Mouse (Mus musculus) megakaryocyte, embryonic 14.5 days (primary cell): ENCODE data around the gene Hebp1. TPM values are rescaled to one million over a fixed set of nuclear protein-coding genes. Genes with fewer than 3 reads are reported as not detected.

ENCODE experiments used
- H3K27me3 ChIP-seq: replicated peaks from 2 replicates; pipeline ENCODE3; 2012; ENCODE audit warnings: inconsistent platforms
- H3K36me3 ChIP-seq: replicated peaks from 2 replicates; pipeline ENCODE3; 2012; ENCODE audit warnings: low read length, inconsistent platforms, mixed read lengths
- H3K4me1 ChIP-seq: 2 replicates; pipeline ENCODE4 v1.6.1; 2012; ENCODE audit warnings: inconsistent platforms
- H3K4me3 ChIP-seq: replicated peaks from 2 replicates; pipeline ENCODE3; 2012; ENCODE audit warnings: moderate library complexity, mild to moderate bottlenecking, inconsistent platforms
- H3K9me3 ChIP-seq: 2 replicates; pipeline ENCODE4 v1.6.1; 2012; ENCODE audit warnings: inconsistent platforms
- FLI1 ChIP-seq: IDR thresholded peaks from 2 replicates; pipeline ENCODE4 v1.6.1; 2012; ENCODE audit warnings: low read length, inconsistent platforms, mixed read lengths
- GATA1 ChIP-seq: IDR thresholded peaks from 3 replicates; pipeline ENCODE4 v1.6.1; 2012; ENCODE audit warnings: mixed read lengths, low read length, inconsistent platforms, borderline replicate concordance
- polyA plus RNA-seq: library from polyadenylated mRNA; stranded (reverse); fragments of >175 nt; gene quantifications from 2 replicates; pipeline ENCODE4 v1.2.3, GENCODE M21; 2012; ENCODE audit warnings: low replicate concordance; ENCODE audit not compliant: insufficient read depth

Gene Hebp1
- polyA plus RNA-seq, 1 experiment, result 3.9 TPM

DNA sequence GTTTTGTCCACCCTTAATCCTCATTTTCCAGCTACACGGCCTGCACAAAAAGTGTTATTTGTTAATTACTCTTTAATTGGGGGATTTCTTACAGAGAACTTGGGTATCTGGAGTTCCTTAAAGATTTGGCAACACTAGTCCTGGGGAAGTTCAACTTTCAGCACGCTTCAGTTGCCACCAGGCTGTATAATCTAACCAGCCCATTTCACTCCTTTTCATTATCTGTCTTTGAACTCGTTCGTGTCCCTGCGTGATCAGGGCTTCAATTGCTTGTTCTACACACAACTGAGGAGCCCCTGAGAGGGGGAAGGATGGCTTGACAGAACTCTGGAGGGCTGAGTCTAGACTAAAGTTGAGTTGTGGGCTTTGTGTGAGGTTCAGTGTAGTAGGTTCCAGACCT, 31.1 kb downstream of the Hebp1 start:
- no peak for TF ChIP-seq FLI1
- TF ChIP-seq GATA1, result no peak
- Histone ChIP-seq H3K4me1 (peaks cover 15% of the 10 kb centered on the region), H3K27me3 (peaks cover 9% of the 10 kb centered on the region), H3K36me3 (peaks cover 4% of the 10 kb centered on the region), H3K9me3 (no peaks in the 10 kb centered on the region), H3K4me3 (no peak overlapping the region)

DNA sequence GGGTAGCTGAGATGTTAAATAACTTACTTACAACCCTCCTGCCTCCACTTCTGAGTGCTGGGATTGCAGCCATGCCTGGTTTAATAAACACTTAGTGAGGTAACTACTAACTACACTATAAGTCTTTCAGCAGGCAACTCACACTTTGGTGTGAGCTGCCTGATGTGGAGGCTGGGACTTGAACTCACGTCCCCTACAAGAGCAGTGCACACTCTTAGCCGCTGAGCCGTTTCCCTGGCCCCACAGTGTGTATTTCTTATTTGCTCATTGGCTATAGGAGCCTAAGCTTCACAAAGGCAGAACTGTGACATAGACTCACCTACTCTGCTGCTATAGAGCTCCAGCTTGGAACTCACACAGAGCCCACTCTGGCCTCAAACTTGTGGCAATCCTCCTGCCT, 31.6 kb downstream of the Hebp1 start:
- H3K9me3 ChIP-seq, result no peaks in the 10 kb centered on the region
- H3K36me3 ChIP-seq, result peaks cover 4% of the 10 kb centered on the region
- peaks cover 15% of the 10 kb centered on the region for H3K4me1 ChIP-seq
- peaks cover 9% of the 10 kb centered on the region for H3K27me3 ChIP-seq
- no peak for TF ChIP-seq FLI1
- no peak for TF ChIP-seq GATA1
- H3K4me3 ChIP-seq, result no peak overlapping the region

DNA sequence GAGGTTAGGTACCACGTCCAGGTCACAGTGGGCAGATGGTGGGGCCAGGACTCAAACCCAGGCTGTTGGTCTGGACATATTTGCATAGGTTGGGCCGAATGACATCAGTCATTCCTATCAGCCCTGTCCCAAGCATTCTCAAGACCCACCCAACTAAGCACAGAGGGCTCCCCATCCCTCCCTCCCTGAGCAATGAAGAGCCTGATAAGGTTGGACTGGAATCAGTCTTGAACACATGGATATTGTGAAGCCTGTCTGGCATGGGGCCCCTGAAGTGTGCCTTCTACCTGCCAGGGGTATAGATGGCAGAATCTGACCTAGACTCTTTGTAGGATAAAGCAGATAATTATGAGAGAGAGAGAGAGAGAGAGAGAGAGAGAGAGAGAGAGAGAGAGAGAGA, 32.1 kb downstream of the Hebp1 start:
- no peak for TF ChIP-seq GATA1
- TF ChIP-seq FLI1, result no peak
- Histone ChIP-seq H3K4me1 (peaks cover 15% of the 10 kb centered on the region), H3K27me3 (peaks cover 9% of the 10 kb centered on the region), H3K36me3 (peaks cover 4% of the 10 kb centered on the region), H3K9me3 (no peaks in the 10 kb centered on the region), H3K4me3 (no peak overlapping the region)

DNA sequence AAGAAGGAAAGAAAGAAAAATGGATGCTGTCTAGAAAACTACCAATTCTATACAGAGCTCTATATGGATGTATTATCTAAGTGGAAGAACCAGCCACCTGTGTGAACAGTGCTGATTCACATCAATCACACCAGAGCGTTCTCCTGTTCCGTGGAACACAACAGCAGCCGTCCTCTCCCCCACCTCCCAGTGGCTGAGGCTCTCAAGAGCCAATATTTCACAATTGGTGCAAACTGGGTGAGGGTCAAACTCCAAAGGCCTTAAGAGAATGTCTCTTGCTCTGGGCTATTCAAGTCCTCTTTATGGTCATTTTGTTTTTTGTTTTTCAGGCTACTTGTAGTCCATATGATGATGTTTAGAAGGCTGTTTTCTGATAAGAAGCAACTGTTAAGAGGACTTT, 32.6 kb downstream of the Hebp1 start:
- Histone ChIP-seq H3K9me3 (no peaks in the 10 kb centered on the region), H3K4me3 (no peak overlapping the region), H3K4me1 (peaks cover 15% of the 10 kb centered on the region), H3K27me3 (peaks cover 9% of the 10 kb centered on the region), H3K36me3 (peaks cover 4% of the 10 kb centered on the region)
- no peak for TF ChIP-seq GATA1
- no peak for TF ChIP-seq FLI1

DNA sequence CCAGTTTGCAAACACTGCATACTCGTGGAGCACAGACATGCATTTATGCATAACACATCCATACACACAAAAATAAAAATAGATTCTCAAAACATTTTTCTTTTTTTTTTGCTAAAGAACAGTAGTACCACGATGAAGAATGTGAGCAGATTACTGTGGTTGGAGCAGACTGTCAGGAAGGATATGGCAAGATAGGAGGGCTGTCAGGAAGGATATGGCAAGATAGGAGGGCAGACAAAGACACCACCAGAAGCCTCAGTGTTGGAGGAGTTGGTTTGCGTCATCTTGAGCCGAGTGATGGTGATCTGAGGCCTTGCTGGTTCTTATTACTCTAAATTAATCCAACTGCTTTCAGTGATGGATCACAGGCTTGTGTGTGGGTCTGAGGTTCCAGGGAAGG, 35.0 kb downstream of the Hebp1 start:
- Histone ChIP-seq H3K36me3 (peaks cover 4% of the 10 kb centered on the region), H3K4me3 (no peak overlapping the region), H3K9me3 (no peaks in the 10 kb centered on the region), H3K27me3 (peaks cover 15% of the 10 kb centered on the region), H3K4me1 (peaks cover 12% of the 10 kb centered on the region)
- TF ChIP-seq GATA1 (no peak), FLI1 (no peak)

DNA sequence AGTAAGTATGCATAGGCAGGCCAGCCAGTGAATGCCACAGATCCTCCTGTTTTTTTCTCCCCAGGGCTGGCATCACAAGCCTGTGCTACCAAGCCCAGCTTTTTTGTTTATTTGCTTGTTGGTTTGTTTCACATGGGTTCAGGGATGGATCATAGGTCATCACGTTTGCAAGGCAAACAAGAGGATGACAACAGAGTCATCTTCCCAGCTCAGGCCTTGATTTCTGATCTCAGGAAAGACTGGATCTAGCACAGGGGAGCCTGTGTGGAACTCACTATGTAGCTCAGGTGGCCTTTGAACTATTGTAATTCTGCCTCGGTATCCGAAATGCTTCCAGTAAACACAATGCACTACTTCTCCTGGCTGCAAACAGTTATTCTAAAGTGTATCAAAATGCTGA, 35.5 kb downstream of the Hebp1 start:
- H3K9me3 ChIP-seq, result no peaks in the 10 kb centered on the region
- H3K4me3 ChIP-seq, result no peak overlapping the region
- peaks cover 9% of the 10 kb centered on the region for H3K27me3 ChIP-seq
- TF ChIP-seq FLI1, result no peak
- no peak for TF ChIP-seq GATA1
- peaks cover 6% of the 10 kb centered on the region; the same call in 1 of the 2 replicates for H3K4me1 ChIP-seq
- peaks cover 4% of the 10 kb centered on the region for H3K36me3 ChIP-seq

DNA sequence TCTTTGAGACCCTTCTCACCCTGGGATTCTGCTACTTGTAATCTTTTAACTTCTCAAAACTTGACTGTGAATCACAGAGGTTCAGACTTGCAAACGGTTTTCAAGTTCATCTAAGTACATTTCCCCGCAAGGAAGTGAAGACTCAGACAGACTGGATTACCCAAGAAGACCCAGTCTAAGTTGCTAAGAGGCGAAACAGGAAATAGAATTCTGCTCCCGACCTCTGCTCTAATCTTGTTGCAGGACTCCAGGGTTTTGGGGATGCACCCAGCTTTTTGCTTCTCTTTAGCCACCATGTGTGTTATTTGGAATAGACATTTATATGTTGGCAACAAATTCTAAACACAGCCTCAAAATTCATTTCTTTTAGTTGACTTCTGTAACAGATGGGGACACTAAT, 36.5 kb downstream of the Hebp1 start:
- TF ChIP-seq GATA1 (no peak), FLI1 (no peak)
- Histone ChIP-seq H3K4me3 (no peak overlapping the region), H3K36me3 (peaks cover 4% of the 10 kb centered on the region), H3K9me3 (no peaks in the 10 kb centered on the region), H3K27me3 (peaks cover 8% of the 10 kb centered on the region), H3K4me1 (peaks cover 9% of the 10 kb centered on the region; the same call in 1 of the 2 replicates)

DNA sequence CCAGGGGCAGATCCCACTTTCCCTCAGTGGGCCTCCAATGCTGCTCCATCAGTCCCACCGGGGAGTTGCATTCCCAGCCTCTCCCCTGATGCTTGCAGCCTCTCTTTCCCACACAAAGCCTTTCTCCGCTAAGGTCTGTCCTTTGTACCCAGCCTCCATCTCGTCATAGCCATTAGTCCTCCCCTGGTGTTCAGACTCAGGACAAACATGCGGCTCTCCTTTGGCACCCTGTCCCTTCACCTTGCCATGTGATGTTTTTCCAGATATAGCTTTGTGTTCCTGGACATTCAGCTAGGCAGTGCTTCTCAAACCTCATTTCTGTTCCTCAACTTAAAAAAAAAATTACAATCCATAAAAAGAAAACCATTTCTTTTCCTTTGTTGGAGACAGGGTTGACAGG, 39.3 kb downstream of the Hebp1 start:
- H3K36me3 ChIP-seq, result peaks cover 3% of the 10 kb centered on the region
- no peaks in the 10 kb centered on the region for H3K9me3 ChIP-seq
- TF ChIP-seq FLI1 (no peak), GATA1 (no peak)
- H3K27me3 ChIP-seq, result peaks cover 6% of the 10 kb centered on the region
- H3K4me1 ChIP-seq, result peaks cover 11% of the 10 kb centered on the region; the same call in 1 of the 2 replicates
- no peak overlapping the region for H3K4me3 ChIP-seq

DNA sequence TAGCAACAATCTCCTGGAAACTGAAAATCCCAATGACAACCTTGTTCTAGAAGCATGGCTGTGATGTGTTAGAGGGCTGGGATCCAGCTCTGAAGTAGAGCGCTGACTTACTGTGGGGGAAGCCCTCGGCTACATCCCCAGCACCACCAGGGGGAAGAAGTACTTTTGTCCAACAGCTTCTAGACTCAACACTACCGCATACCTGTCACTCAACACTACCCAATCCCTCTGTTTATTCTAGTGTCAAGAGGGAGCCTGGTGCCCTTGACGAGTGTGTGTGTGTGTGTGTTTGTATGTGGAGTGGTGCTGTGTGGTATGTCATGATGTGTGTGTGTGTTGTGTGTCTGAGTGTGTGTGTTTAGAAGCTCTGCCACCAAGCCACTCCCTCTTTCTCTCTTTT, 40.3 kb downstream of the Hebp1 start:
- Histone ChIP-seq H3K9me3 (peaks cover 3% of the 10 kb centered on the region), H3K36me3 (peaks cover 11% of the 10 kb centered on the region), H3K4me1 (peaks cover 11% of the 10 kb centered on the region; the same call in 1 of the 2 replicates), H3K27me3 (peaks cover 6% of the 10 kb centered on the region), H3K4me3 (no peak overlapping the region)
- TF ChIP-seq GATA1 (no peak), FLI1 (no peak)

DNA sequence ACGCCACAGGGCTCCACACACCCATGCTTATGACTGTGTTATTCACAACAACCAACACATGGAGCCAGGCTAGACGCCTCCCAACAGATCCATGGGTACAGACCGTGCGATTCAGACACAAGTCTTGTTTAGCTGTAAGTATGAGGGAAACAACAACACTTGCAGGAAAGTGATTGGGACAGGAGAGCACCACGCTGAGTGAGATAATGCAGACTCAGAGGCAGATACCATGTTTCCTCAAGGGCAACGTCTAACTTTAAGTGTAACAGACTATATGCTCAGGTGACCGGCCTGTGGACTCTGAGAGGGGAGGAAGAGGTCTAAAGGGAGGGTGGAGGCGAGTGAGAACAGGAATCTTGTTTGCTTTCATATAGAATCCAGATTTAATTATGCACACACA, 41.2 kb downstream of the Hebp1 start:
- no peak for TF ChIP-seq GATA1
- TF ChIP-seq FLI1, result no peak
- Histone ChIP-seq H3K9me3 (peaks cover 3% of the 10 kb centered on the region), H3K4me3 (no peak overlapping the region), H3K27me3 (peaks cover 6% of the 10 kb centered on the region), H3K36me3 (peaks cover 16% of the 10 kb centered on the region), H3K4me1 (peaks cover 11% of the 10 kb centered on the region; the same call in 1 of the 2 replicates)

DNA sequence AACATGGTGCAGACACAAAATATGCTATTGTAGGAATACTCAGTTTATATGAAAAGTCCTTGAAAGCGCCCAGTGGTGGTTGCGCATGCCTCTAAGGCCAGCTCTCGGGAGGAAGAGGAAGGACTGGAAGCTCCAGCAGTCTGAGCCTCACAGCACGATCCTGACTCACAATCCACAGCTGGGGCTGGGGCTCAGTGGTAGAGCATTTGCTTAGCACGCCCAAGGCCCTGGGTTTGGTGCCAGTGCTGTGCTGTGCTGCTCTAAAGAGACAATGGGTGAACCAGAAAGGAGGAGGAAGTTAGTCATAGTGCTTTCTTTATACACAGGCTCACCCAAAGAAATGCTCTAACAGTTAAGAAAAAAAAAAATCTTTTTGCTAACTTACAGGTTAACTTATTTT, 44.1 kb downstream of the Hebp1 start:
- H3K9me3 ChIP-seq, result peaks cover 3% of the 10 kb centered on the region

DNA sequence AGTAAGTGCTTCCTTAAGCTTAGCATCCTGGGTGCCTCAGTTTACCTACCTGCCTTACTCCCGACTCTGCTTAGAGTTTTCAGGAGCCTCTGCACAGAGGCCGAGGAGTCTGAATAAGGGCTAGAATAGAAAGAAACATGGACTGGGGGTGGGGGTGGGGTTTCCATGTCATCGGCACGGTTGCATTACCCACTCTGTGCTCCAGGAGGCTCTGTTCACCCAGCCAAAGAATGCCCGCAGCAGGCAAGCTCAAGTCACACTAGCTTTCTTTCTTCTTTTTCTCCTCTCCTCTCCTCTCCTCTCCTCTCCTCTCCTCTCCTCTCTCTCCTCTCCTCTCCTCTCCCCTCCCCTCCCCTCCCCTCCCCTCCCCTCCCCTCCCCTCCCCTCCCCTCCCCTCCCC, 47.5 kb downstream of the Hebp1 start:
- no peak for TF ChIP-seq FLI1
- TF ChIP-seq GATA1, result no peak
- Histone ChIP-seq H3K36me3 (peaks cover 24% of the 10 kb centered on the region), H3K27me3 (peaks cover 5% of the 10 kb centered on the region), H3K4me3 (no peak overlapping the region), H3K9me3 (peaks cover 3% of the 10 kb centered on the region), H3K4me1 (no peaks in the 10 kb centered on the region)

More for the DNA sequence above, 44.1 kb downstream of the Hebp1 start:
- peaks cover 23% of the 10 kb centered on the region for H3K36me3 ChIP-seq
- TF ChIP-seq FLI1 (no peak), GATA1 (no peak)
- no peak overlapping the region for H3K4me3 ChIP-seq
- peaks cover 11% of the 10 kb centered on the region; the same call in 1 of the 2 replicates for H3K4me1 ChIP-seq
- peaks cover 11% of the 10 kb centered on the region for H3K27me3 ChIP-seq
